Mouse (Mus musculus): Measurements from ENCODE around the gene Nbas. TPM values are rescaled to one million over a fixed set of nuclear protein-coding genes. Genes with fewer than 3 reads are reported as not detected.

Gene Nbas
- polyA plus RNA-seq, 1 experiment, result 12.3 TPM

DNA sequence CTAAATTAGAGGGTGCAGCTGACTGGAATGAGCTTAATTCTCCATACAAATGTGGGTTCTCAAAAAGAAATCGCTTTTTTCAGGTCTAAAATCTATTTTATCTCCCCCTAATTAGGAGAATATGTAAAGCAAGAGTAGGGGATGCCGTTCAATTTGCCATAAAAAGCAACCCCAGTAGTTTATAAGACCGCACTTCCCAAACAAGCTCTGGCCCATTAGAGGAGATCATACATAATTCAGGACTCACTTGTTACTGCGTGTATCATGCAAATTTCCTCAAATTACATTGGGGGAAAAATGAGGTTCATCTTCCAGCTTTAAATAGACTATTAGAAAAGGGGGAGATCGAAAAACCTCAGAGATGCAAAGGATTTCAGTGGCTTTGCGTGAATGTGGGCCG, 346.7 kb downstream of the Nbas start:
- WGBS, result 90% methylated on average over 7 of the region's 7 CpGs

GRCm38 (mm10) chr12:13622150-13622822, 353.4 kb downstream of the Nbas start:
- H3K27ac ChIP-seq (ENCODE audit: control insufficient read depth, insufficient read depth, low read length), result no peak overlapping the region
- no peak for TF ChIP-seq POLR2A (IDR thresholded peaks at IDR 0.05; ENCODE audit: control insufficient read depth, extremely low read depth, insufficient read depth, low read length, poor library complexity)
- no peak for TF ChIP-seq CTCF (IDR thresholded peaks at IDR 0.05; ENCODE audit: borderline replicate concordance, control insufficient read depth, extremely low read depth, insufficient read depth, low read length, poor library complexity)
- no peak for DNase-seq
- H3K4me3 ChIP-seq (ENCODE audit: control insufficient read depth, insufficient read depth, low read length), result no peak overlapping the region
- no peaks in the 10 kb centered on the region for H3K4me1 ChIP-seq (replicated peaks; ENCODE audit: control insufficient read depth, insufficient read depth, low read length)
- H3K36me3 ChIP-seq (ENCODE audit: control insufficient read depth, insufficient read depth, low read length), result no peaks in the 10 kb centered on the region
- 95% methylated on average over 15 of the region's 15 CpGs for WGBS
- H3K27me3 ChIP-seq (ENCODE audit: control insufficient read depth, insufficient read depth, low read length), result no peaks in the 10 kb centered on the region

More for the DNA sequence above, 346.7 kb downstream of the Nbas start:
- Histone ChIP-seq H3K4me1 (replicated peaks; ENCODE audit: control insufficient read depth, insufficient read depth, low read length) (no peaks in the 10 kb centered on the region), H3K4me3 (ENCODE audit: control insufficient read depth, insufficient read depth, low read length) (no peak overlapping the region), H3K27me3 (ENCODE audit: control insufficient read depth, insufficient read depth, low read length) (no peaks in the 10 kb centered on the region), H3K27ac (ENCODE audit: control insufficient read depth, insufficient read depth, low read length) (no peak overlapping the region), H3K36me3 (ENCODE audit: control insufficient read depth, insufficient read depth, low read length) (no peaks in the 10 kb centered on the region)
- no peak for DNase-seq
- TF ChIP-seq POLR2A (IDR thresholded peaks at IDR 0.05; ENCODE audit: control insufficient read depth, extremely low read depth, insufficient read depth, low read length, poor library complexity), result no peak
- no peak for TF ChIP-seq CTCF (IDR thresholded peaks at IDR 0.05; ENCODE audit: borderline replicate concordance, control insufficient read depth, extremely low read depth, insufficient read depth, low read length, poor library complexity)

DNA sequence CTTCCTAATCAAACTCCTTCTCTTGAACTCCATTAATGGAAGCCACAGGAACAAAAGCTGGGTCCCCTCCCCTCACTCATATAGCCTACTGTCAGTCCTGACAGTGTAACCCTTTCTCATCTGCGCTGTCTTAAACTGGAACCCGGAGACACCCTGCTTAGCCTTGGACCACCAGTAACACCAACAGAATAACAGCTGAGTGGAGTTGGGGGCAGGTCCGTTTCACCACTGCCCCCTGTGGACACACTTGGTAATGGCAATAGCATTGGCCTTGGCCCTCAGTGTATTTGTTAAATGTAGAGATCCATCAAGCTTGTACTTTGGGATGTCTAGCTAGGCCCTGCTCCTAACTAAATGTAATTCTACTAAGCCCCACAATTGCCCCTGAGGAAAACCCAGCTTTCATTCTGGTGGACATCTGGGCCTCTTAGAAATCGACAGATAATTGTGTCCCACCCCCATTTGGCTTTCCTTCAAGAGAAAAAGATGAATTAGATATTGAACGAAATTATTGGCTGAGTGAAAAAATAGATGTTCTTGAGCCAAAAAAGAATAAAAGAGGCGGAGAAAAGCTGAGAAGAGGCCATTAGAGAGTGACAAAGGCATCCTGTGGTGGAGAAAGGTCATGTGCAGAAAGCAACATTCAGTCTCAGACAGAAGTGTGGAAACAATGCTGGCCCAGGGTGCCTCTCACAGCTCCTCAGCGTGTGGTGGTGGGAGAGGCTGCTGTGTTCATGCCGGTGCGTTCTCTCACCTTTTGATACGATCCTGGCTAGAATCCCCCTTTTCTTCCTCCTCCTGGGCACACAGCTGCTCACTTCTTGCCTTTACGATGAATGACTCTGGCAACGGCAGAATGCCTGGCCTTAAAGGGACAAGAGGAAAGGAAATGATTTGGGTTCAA, 358.1 kb downstream of the Nbas start:
- H3K36me3 ChIP-seq (ENCODE audit: control insufficient read depth, insufficient read depth, low read length), result no peaks in the 10 kb centered on the region
- no peaks in the 10 kb centered on the region for H3K4me1 ChIP-seq (replicated peaks; ENCODE audit: control insufficient read depth, insufficient read depth, low read length)
- TF ChIP-seq CTCF (IDR thresholded peaks at IDR 0.05; ENCODE audit: borderline replicate concordance, control insufficient read depth, extremely low read depth, insufficient read depth, low read length, poor library complexity) (no peak), POLR2A (IDR thresholded peaks at IDR 0.05; ENCODE audit: control insufficient read depth, extremely low read depth, insufficient read depth, low read length, poor library complexity) (no peak)
- DNase-seq, result no peak
- no peak overlapping the region for H3K27ac ChIP-seq (ENCODE audit: control insufficient read depth, insufficient read depth, low read length)
- H3K4me3 ChIP-seq (ENCODE audit: control insufficient read depth, insufficient read depth, low read length), result no peak overlapping the region
- 71% methylated on average over 12 of the region's 12 CpGs for WGBS
- no peaks in the 10 kb centered on the region for H3K27me3 ChIP-seq (ENCODE audit: control insufficient read depth, insufficient read depth, low read length)

Other genes starting within 250 kb of the Nbas start
- gene Ddx1, start 19.9 kb upstream of the Nbas start, polyA plus RNA-seq (2012; rRNA removed), result 6.7 TPM in 2 replicates